Mouse (Mus musculus) thymus, adult 2 months (tissue): ENCODE measurements at regions not wholly inside any gene's neighbourhood (a gene's known extent, or its start where the extent isn't known, plus 50 kb on each side); places are given as distances from the start of the nearest gene placed in this dataset.

Experiments
- DNase-seq: peaks from one replicate; pipeline ENCODE4 v3.0.0; 2021
- H3K27ac ChIP-seq: fragments of 200-500 bp; 2 replicates; pipeline ENCODE4 v1.5.1; 2012; ENCODE audit warnings: low read length, control low read depth; ENCODE audit not compliant: control insufficient read depth, insufficient read depth
- H3K27me3 ChIP-seq: fragments of 200-500 bp; 2 replicates; pipeline ENCODE4 v1.6.1; 2012; ENCODE audit warnings: mild to moderate bottlenecking, low read length, moderate library complexity, mixed read lengths; ENCODE audit not compliant: control insufficient read depth, insufficient read depth
- H3K36me3 ChIP-seq: fragments of 200-500 bp; 2 replicates; pipeline ENCODE4 v1.6.1; 2012; ENCODE audit warnings: mild to moderate bottlenecking, low read length, moderate library complexity; ENCODE audit not compliant: control insufficient read depth, insufficient read depth
- H3K4me1 ChIP-seq: fragments of 200-500 bp; replicated peaks from 2 replicates; pipeline ENCODE4 v1.6.1; 2012; ENCODE audit warnings: low read length; ENCODE audit not compliant: control insufficient read depth, insufficient read depth
- H3K4me3 ChIP-seq: fragments of 200-500 bp; 2 replicates; pipeline ENCODE4 v1.5.1; 2012; ENCODE audit warnings: mild to moderate bottlenecking, low read length, control low read depth, moderate library complexity; ENCODE audit not compliant: control insufficient read depth, insufficient read depth
- CTCF ChIP-seq: fragments of 200-500 bp; IDR thresholded peaks from 2 replicates; pipeline ENCODE4 v1.5.1; 2012; ENCODE audit warnings: mild to moderate bottlenecking, control low read depth, low read length, moderate library complexity, borderline replicate concordance; ENCODE audit not compliant: control insufficient read depth, poor library complexity, insufficient read depth; ENCODE audit errors: extremely low read depth
- POLR2A ChIP-seq: fragments of 200-500 bp; IDR thresholded peaks from 2 replicates; pipeline ENCODE4 v1.6.1; 2012; ENCODE audit warnings: mild to moderate bottlenecking, low read length, control low read depth, moderate library complexity; ENCODE audit not compliant: control insufficient read depth, poor library complexity, insufficient read depth; ENCODE audit errors: extremely low read depth
- WGBS: fragments of 180-500 bp; shearing (Covaris S2); methylation state at CpG from one replicate; pipeline ENCODE4 v1.1.7; 2018; 5-methylcytosine and 5-hydroxymethylcytosine counted together

DNA sequence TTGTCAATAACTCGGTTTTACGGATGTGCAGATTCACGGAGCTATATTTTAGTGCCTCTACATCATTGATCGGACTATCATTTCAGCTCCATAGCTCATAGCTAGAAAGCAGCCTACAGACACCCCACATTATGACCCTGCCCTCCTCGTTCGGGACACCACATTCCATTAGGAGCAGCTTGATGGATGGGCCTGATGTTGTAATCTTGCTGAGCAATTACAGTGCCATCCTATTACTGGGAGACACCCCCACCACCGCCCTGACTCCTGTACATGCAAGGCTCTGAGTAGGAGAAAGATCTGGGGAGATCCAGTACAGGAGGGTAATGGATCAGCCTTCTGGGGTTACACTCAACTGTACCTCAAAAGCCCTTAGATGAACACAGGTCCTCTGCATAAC, 120.2 kb downstream of the 2410131K14Rik start:
- TF ChIP-seq CTCF (no peak), POLR2A (no peak)
- Histone ChIP-seq H3K27me3 (no peaks in the 10 kb centered on the region), H3K4me1 (peaks cover 27% of the 10 kb centered on the region), H3K36me3 (no peaks in the 10 kb centered on the region), H3K27ac (no peak overlapping the region), H3K4me3 (no peak overlapping the region)
- no peak for DNase-seq
- 94% methylated on average over 7 of the region's 7 CpGs for WGBS

DNA sequence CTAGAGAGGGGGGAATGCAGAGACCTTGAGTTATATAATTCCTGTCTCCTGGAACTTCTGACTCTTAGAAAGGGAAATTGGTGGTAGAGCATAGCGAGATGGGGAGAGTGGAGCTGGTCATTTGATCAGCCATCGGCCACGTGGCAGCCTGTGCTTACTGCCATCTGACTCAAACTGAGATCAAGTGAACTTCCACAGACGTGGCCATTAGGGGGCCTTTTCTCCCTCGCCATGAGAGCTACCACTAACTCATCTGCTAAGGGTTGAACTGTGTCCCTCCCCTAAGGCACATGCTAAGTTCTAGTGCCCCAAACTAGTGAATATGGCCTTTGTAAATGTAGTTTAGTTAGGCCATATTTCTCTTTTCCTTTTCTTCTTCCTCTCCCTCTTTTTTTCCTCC, 120.6 kb downstream of the 2410131K14Rik start:
- Histone ChIP-seq H3K4me3 (no peak overlapping the region), H3K27me3 (no peaks in the 10 kb centered on the region), H3K27ac (no peak overlapping the region), H3K36me3 (no peaks in the 10 kb centered on the region), H3K4me1 (peaks cover 22% of the 10 kb centered on the region)
- WGBS = 73% methylated on average over 5 of the region's 5 CpGs
- TF ChIP-seq CTCF (no peak), POLR2A (no peak)
- no peak for DNase-seq

DNA sequence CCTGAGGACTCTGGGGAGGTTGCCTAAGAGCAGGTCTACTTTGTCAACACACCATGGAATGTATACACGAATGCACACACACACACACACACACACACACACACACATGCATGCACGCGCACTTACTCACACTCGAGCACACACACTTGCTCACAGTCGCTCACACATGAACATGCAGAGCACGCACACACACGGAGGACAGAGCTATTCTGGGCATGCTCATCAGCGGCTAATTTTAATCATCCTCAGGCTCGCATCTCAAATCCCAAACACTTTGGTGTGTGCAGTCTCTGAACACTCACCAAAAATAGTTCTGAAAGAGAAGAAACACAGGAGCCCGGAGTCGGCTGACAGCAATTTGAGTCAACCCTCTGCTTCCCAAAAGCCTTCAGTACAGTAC, 122.0 kb downstream of the 2410131K14Rik start:
- Histone ChIP-seq H3K4me3 (no peak overlapping the region), H3K27ac (no peak overlapping the region), H3K4me1 (peaks cover 8% of the 10 kb centered on the region), H3K36me3 (no peaks in the 10 kb centered on the region), H3K27me3 (no peaks in the 10 kb centered on the region)
- no peak for DNase-seq
- WGBS = 95% methylated on average over 11 of the region's 11 CpGs
- TF ChIP-seq POLR2A (no peak), CTCF (no peak)

DNA sequence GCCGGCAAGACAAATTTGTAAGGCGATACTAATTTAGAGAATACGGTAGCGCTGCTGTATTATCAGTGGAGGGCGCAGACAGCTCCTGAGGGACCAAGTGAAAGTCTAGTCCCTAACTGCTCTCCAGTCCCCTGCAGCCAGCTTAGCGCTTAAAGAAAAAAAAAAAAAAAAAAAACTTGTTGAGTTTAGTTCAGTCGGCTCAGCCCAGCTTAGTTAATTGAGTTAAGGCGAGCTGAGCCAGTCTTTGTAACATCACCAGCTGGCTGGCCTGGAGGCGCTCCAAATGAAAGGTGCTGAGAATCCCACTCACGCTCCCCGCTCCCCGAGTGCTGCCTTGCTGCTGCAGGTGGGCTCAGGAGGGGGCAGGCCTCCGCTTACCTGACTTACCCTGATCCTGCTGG, 128.6 kb downstream of the 2410131K14Rik start:
- Histone ChIP-seq H3K4me3 (no peak overlapping the region), H3K36me3 (no peaks in the 10 kb centered on the region), H3K4me1 (peaks cover 25% of the 10 kb centered on the region), H3K27me3 (no peaks in the 10 kb centered on the region), H3K27ac (no peak overlapping the region)
- TF ChIP-seq CTCF = no peak
- TF ChIP-seq POLR2A = no peak
- WGBS = 74% methylated on average over 13 of the region's 13 CpGs
- DNase-seq = no peak

DNA sequence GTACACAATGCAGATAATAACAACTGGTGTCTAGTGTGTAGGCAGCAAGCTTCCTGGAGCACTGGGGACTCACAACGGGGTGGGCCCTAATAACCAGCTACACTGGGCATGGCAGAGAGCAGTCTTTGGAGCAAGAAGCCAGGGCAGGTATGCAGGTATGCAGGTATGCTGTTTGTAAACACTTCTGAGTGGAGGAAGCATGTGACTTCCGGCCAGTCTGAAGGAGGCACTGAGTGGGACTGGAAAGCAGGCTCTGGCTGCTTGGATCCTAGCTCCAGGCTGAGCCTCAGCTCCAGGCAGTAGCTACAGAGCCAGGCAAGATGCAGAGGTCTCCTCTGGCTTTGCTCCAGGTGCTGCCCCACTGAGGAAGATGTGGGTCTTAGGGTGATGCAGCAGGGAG, 129.9 kb downstream of the 2410131K14Rik start:
- TF ChIP-seq POLR2A = no peak
- TF ChIP-seq CTCF = no peak
- WGBS = 78% methylated on average over 2 of the region's 2 CpGs
- no peaks in the 10 kb centered on the region for H3K36me3 ChIP-seq
- H3K27ac ChIP-seq = no peak overlapping the region
- no peak for DNase-seq
- no peaks in the 10 kb centered on the region for H3K27me3 ChIP-seq
- H3K4me3 ChIP-seq = no peak overlapping the region
- H3K4me1 ChIP-seq = peaks cover 25% of the 10 kb centered on the region

DNA sequence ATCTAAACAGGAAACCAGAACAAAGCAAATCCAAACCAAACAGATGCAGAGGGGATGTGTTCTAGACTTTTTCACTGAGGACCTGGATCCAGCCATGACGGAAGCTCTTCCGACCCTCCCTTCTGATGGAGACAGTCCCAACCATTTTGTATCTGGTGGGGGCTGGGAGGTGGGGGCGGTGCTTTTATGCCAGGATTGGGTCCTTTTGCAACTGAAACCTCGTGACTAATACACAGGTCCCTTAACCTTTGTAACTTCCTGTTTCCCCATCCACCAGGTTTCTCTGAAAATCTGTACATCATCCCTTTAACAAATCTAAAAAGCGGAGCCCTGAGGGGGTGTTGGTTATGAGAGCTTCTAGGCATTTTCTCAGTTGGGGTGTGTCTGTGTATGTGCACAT, 130.9 kb downstream of the 2410131K14Rik start:
- no peak overlapping the region; the same call in 1 of the 2 replicates for H3K27ac ChIP-seq
- DNase-seq = no peak
- no peak overlapping the region for H3K4me3 ChIP-seq
- no peaks in the 10 kb centered on the region for H3K27me3 ChIP-seq
- 42% methylated on average over 5 of the region's 5 CpGs for WGBS
- TF ChIP-seq CTCF (no peak), POLR2A (no peak)
- peaks cover 33% of the 10 kb centered on the region for H3K4me1 ChIP-seq
- H3K36me3 ChIP-seq = no peaks in the 10 kb centered on the region

DNA sequence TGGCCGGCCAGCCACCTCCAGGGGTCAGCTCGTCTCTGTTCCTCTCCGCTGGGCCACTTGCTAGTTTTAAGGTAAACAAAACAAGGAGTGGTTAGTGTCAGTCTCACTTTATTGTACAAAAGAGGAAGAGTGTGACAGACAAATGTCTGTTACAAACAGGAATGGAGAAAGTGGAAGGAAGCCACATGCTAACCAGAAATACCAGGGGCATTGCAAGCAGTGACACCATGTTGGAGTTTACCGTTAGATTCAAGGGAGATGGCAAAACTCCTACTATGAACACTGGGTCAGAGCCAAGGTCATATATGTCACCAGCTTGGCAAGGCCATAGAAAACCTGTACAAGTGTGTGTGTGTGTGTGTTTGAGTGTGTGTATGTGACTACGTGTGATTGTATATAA, 131.5 kb downstream of the 2410131K14Rik start:
- H3K4me3 ChIP-seq = no peak overlapping the region
- no peaks in the 10 kb centered on the region for H3K36me3 ChIP-seq
- 55% methylated on average over 5 of the region's 5 CpGs for WGBS
- no peak overlapping the region for H3K27ac ChIP-seq
- peaks cover 36% of the 10 kb centered on the region for H3K4me1 ChIP-seq
- no peaks in the 10 kb centered on the region for H3K27me3 ChIP-seq
- TF ChIP-seq CTCF (no peak), POLR2A (no peak)
- DNase-seq = no peak
